Mouse (Mus musculus): Measurements from ENCODE around the gene Fam76a. TPM values are rescaled to one million over a fixed set of nuclear protein-coding genes. Genes with fewer than 3 reads are reported as not detected.

The Fam76a gene
- 10 to 100 TPM; 35.5 to 38.6 TPM for total RNA-seq (2021)
- long read RNA-seq, experiment 1, transcript Fam76a-201 (9 exons, 3,053 nt), result major isoform, 15 of 24 reads
- long read RNA-seq, experiment 1, transcript Fam76a-202 (8 exons, 1,863 nt), result minor isoform, 5 of 24 reads
- long read RNA-seq, experiment 1, partial matches to known transcripts, result 2 of 24 reads
- long read RNA-seq, experiment 1, other reads (novel, unspliced or antisense), result 2 of 24 reads
- long read RNA-seq, experiment 2, transcript Fam76a-201 (9 exons, 3,053 nt), result major isoform, 8 of 14 reads
- long read RNA-seq, experiment 2, partial matches to known transcripts, result 1 of 14 reads
- long read RNA-seq, experiment 2, other reads (novel, unspliced or antisense), result 1 of 14 reads

DNA sequence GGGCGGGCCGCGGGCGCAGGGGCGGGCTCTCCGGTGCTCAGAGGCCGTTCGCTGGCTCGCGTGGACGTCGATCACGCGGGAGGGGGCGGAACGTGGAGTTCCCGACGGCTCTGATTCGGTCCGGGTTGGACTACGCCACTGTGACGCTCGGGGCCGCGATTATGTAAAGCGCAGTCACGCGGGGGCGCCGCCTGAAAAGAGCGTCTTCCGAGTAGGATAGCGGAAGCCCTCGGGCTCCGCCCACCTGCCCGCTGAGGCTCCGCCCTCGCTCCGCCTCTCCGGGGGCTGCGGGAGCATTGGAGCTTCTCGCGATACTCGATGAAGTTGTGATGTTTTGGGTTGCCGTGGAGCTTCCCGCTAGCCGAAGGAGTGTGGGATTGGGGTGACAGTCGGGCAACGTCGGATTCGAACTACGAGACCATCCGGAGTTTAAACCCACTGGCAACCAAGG is at the start of gene Fam76a:
Gene Fam76a, minus strand, starts transcription at position 1 of the 451 bp plus-strand sequence.
- peak; percentile 100 for DNase-seq

DNA sequence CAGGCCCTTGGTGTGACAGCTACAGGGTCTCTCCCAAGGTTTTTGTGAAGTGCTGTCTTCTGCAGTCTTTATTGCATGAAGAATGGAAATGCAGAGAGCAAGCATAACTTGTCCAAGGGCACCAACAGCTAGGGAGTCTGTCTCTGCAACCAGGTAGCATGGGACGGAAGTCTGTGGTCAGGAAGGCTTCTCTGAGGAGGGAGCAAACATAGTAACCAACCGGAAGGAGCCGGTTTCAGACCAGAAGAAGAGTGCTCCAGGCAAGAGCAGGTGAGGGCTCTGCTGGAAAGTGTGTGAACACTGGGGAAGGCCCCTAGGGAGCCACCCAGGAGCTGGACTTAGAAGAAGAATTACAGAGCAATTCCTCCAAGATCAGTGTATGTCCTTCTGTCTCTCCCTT is 49.7 kb upstream of the Fam76a start:
- no peak for DNase-seq

DNA sequence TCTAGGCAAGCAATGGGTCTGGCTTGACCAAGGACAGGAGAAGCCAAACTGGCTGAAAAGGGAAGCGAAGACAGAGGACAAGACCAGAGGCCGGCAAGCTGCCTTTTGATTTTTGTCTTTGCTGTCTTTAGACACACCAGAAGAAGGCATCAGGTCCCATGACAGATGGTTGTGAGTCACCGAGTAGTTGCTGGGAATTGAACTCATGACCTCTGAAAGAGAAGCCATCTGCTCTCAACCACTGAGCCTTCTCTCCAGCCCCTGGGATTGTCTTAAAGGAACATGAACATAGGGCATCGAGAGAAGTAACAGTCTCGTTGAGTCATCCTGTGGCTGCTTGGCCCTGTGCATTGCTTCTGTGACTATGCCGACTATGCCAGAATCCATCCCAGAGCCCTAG is 49.2 kb upstream of the Fam76a start:
- DNase-seq, result no peak

GRCm38 (mm10) chr4:132968105-132968938 is 46.0 kb upstream of the Fam76a start:
- DNase-seq, result no peak

DNA sequence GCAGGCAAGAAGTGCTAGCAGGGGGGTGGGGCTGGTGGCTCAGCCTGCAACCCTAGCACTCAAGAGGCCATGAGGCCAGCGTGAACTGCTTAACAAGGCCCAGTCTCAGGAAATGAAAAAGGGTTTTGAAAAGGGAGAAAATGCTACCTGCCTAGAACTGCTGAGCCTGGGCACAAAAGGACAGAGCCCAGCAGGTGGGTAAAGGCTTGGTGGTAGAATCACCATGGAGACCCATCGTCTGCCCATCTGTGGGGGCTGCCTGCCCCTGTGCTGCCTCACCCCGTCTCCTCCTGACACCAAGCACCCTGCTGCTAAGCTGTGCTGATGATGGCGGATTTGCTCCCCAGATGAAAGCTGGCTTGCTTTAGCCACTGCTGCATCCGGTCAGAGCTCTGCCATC is 42.1 kb upstream of the Fam76a start:
- DNase-seq, result no peak

- DNase-seq, result no peak
Observed at GRCm38 (mm10) chr4:132964064-132964463, 41.7 kb upstream of the Fam76a start.

GRCm38 (mm10) chr4:132963436-132963835 is 41.1 kb upstream of the Fam76a start:
- DNase-seq, result no peak

- DNase-seq, result no peak
Observed at GRCm38 (mm10) chr4:132962628-132963027, 40.3 kb upstream of the Fam76a start.

DNA sequence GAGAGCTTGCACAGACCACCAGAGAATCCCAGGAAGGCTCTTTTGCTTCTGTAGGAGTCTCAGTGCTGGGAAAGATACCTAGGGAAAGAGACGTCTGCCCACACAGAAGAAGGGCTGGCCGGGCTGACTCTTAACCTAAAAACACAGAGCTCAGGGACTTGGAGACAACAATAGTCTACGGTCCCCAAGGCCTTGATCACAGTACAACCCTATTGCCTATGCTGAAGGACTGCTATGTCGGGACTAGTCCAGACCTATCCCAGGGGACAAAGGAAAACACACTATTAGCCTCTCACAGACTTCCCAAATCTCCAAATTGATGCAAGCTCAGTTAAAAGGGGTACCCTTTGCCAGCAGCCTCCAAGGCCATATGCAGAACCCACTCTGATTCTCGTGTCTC is 39.5 kb upstream of the Fam76a start:
- DNase-seq, result no peak

GRCm38 (mm10) chr4:132960864-132961639 is 38.7 kb upstream of the Fam76a start:
- peak; percentile 77 to 84 for DNase-seq

DNA sequence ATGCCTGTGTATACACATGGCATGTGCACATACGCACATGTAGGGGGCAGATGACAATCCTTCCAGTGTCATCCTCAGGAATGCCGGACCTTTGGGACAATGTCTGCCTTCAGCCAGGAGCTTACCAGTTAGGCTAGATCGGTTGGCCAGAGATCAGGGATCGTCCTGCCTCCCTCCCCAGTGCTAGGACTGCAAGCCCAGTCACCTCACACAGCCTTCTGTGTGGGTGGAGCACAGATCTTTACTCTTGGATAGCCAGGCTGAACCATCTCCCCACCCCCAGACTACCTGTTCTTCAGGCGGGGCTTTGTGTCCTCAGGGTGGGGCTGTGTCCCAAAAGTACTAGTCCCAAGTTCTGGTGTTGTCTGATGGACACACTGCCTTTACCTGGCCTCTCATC is 38.0 kb upstream of the Fam76a start:
- DNase-seq, result no peak

DNA sequence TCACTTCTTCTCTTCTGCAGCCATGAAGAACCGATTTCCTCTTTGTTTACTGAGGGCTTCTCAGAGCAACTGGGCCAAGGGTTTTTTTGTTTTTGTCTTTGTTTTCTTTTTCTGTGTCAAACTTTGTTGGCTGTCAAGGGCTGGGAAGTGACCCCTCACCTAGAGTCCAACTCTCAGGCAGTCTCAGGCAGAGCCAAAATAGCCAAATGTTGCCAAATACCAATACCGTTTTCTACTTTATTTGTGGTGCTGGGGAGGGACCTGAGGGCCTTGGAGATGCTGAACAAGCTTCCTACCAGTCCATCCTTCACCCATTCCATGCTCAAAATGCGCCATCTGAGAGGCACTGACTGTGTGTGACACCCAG is 37.3 kb upstream of the Fam76a start:
- DNase-seq, result no peak

GRCm38 (mm10) chr4:132958741-132959678 is 36.7 kb upstream of the Fam76a start:
- peak in 1 of 2 experiments; percentile 50 for DNase-seq

- no peak for DNase-seq
Observed at GRCm38 (mm10) chr4:132955395-132955791, 33.0 kb upstream of the Fam76a start.

GRCm38 (mm10) chr4:132954530-132955394 is 32.4 kb upstream of the Fam76a start:
- no peak for DNase-seq

- DNase-seq, result no peak
Observed at GRCm38 (mm10) chr4:132950999-132951398, 28.6 kb upstream of the Fam76a start.

DNA sequence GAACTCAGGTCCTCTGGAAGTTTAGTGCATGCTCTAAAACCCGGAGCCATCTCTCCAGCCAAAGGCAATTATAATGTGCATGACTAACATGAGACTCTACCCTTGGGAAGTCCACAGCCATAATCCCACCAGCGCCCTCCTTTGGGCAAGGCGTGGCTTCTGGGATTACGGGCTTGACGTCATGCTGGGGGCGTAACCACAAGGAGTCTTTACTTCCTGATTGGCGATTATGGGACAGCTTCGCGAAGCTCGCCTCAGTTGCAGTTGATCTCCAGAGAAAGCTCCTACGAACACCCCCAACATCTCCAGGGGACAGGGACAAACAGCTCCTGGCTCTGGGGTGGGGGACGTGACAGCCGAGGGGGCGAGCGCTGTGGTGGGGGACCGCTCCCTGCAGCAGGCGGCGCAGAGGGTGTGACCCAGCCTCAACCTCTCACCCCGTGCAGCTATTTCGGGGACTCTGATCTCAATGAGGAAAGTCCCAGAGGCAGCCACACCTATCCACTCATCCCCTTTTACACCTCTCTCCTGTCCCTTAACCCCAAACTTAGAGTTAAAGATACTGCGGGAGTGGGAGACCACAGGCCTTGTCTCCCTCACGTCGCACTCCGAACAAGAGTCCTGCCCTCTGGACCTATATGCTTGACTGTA is 27.6 kb upstream of the Fam76a start:
- DNase-seq, result no peak

GRCm38 (mm10) chr4:132946047-132947001 is 24.0 kb upstream of the Fam76a start:
- DNase-seq, result peak; percentile 54 to 77
